ENCODE assay signal across 10 mouse cellular contexts in genomic region chr11:109302338-109302737, GRCm38 (mm10). TPM values are rescaled to one million over a fixed set of nuclear protein-coding genes. Genes with fewer than 3 reads are reported as not detected.
A peak's percentile ranks its signal among the peaks of the same experiment; 100 is the strongest.
DNase-seq lines count a peak whose midpoint lies in the region; ATAC-seq and TF ChIP-seq lines count a peak whose summit lies in the region.
"Had no signal": no experiment of that assay in that cellular context is flagged by ENCODE, and none has a peak within 500 bp of the region (broad histone marks: within the 10 kb centered on the region; RNA-seq: fewer than 3 reads in every experiment).

No protein-coding gene starts in this region.

- H3K9ac ChIP-seq in kidney, embryonic 14.5 days (ENCODE audit: low read depth, low read length) = no peak overlapping the region
- H3K9ac ChIP-seq in lung, embryonic 14.5 days = no peak overlapping the region
- H3K9ac ChIP-seq in intestine, postnatal 0 days (ENCODE audit: low read depth, low read length) = no peak overlapping the region

- 49% methylated on average over 4 of the region's 4 CpGs for WGBS in kidney, adult 2 months
- 71% methylated on average over 4 of the region's 4 CpGs for WGBS in kidney, embryonic 14.5 days
- WGBS in lung, embryonic 14.5 days = 44% methylated on average over 4 of the region's 4 CpGs
- WGBS in intestine, postnatal 0 days = 42% methylated on average over 4 of the region's 4 CpGs

- no peak for TF ChIP-seq CTCF in kidney, adult 2 months (conservative IDR thresholded peaks at IDR 0.05; ENCODE audit: insufficient read depth, insufficient read length, low read depth, low read length)
- TF ChIP-seq CTCF in lung, embryonic 14.5 days (IDR thresholded peaks at IDR 0.05; ENCODE audit: low read depth) = no peak
- no peak for TF ChIP-seq CTCF in intestine, postnatal 0 days (IDR thresholded peaks at IDR 0.05; ENCODE audit: low read depth)

- no peak overlapping the region for H3K27ac ChIP-seq in kidney, adult 2 months (ENCODE audit: insufficient read depth, low read depth, low read length)
- H3K27ac ChIP-seq in kidney, embryonic 14.5 days (ENCODE audit: low read depth, low read length) = no peak overlapping the region
- no peak overlapping the region for H3K27ac ChIP-seq in lung, embryonic 14.5 days (ENCODE audit: low read depth)
- H3K27ac ChIP-seq in intestine, postnatal 0 days (ENCODE audit: low read depth, low read length) = no peak overlapping the region

- DNase-seq in kidney, adult 2 months = peak; percentile 84
- DNase-seq in adrenal gland, adult 8-10 months = peak; percentile 31
- peak; percentile 24 to 67 for DNase-seq in gastrocnemius, postnatal 4 days (ENCODE audit: low spot score in 2 of 2)
- DNase-seq in lung, embryonic 14.5 days = peak; percentile 79
- DNase-seq in cerebellum, adult 9-10 months = no peak
- DNase-seq: layer of hippocampus, postnatal 36 days had no signal

- 0 out of 2 replicates have a peak, but pooled peaks cover 3% of the 10 kb centered on the region for H3K4me1 ChIP-seq in kidney, adult 2 months (ENCODE audit: control insufficient read depth, insufficient read depth, low read length)
- H3K4me1 ChIP-seq in kidney, embryonic 14.5 days (ENCODE audit: control insufficient read depth, insufficient read depth, low read length) = peaks cover 3% of the 10 kb centered on the region; the same call in 1 of the 2 replicates
- no peaks in the 10 kb centered on the region for H3K4me1 ChIP-seq in lung, embryonic 14.5 days (ENCODE audit: insufficient read depth)
- peaks cover 3% of the 10 kb centered on the region; the same call in 1 of the 2 replicates for H3K4me1 ChIP-seq in intestine, postnatal 0 days (replicated peaks; ENCODE audit: control insufficient read depth, insufficient read depth, low read length)

- no peak overlapping the region for H3K4me3 ChIP-seq in kidney, adult 2 months (ENCODE audit: insufficient read depth, low read depth, low read length)
- H3K4me3 ChIP-seq in kidney, embryonic 14.5 days (ENCODE audit: low read length) = no peak overlapping the region
- no peak overlapping the region for H3K4me3 ChIP-seq in lung, embryonic 14.5 days (ENCODE audit: low read depth, low read length)
- H3K4me3 ChIP-seq in intestine, postnatal 0 days (ENCODE audit: low read depth, low read length) = no peak overlapping the region
- H3K4me3 ChIP-seq: megakaryocyte, embryonic 14.5 days had no signal

- ATAC-seq in kidney, embryonic 14.5 days (ENCODE audit: low FRiP score, low TSS enrichment) = no peak
- ATAC-seq in lung, embryonic 14.5 days (ENCODE audit: insufficient read depth) = no peak
- no peak for ATAC-seq in intestine, postnatal 0 days
- no peak for ATAC-seq in erythroblast, adult 5-6 weeks (replicated peaks; ENCODE audit: low FRiP score, poor library complexity, severe bottlenecking)

- H3K4me2 ChIP-seq in kidney, embryonic 14.5 days (replicated peaks; ENCODE audit: low read depth, low read length) = no peak overlapping the region
- H3K4me2 ChIP-seq in lung, embryonic 14.5 days = no peak overlapping the region
- H3K4me2 ChIP-seq in intestine, postnatal 0 days (replicated peaks; ENCODE audit: low read depth) = no peak overlapping the region

- no peaks in the 10 kb centered on the region for H3K27me3 ChIP-seq in kidney, adult 2 months (replicated peaks; ENCODE audit: control insufficient read depth, insufficient read depth, low read length)
- H3K27me3 ChIP-seq in kidney, embryonic 14.5 days (ENCODE audit: control insufficient read depth, insufficient read depth, low read length) = no peaks in the 10 kb centered on the region
- no peaks in the 10 kb centered on the region for H3K27me3 ChIP-seq in lung, embryonic 14.5 days (ENCODE audit: insufficient read depth, low read length)
- H3K27me3 ChIP-seq in intestine, postnatal 0 days (replicated peaks; ENCODE audit: control insufficient read depth, insufficient read depth, low read length) = no peaks in the 10 kb centered on the region; the same call in 1 of the 2 replicates

- TF ChIP-seq POLR2A in kidney, adult 2 months (IDR thresholded peaks at IDR 0.05; ENCODE audit: low read depth, low read length) = no peak

- no peaks in the 10 kb centered on the region for H3K9me3 ChIP-seq in kidney, embryonic 14.5 days (ENCODE audit: control insufficient read depth, low read length)
- H3K9me3 ChIP-seq in lung, embryonic 14.5 days (ENCODE audit: low read depth, low read length) = no peaks in the 10 kb centered on the region
- H3K9me3 ChIP-seq in intestine, postnatal 0 days (ENCODE audit: control insufficient read depth) = no peaks in the 10 kb centered on the region

- no peaks in the 10 kb centered on the region for H3K36me3 ChIP-seq in kidney, adult 2 months (ENCODE audit: control insufficient read depth, insufficient read depth, low read length)
- H3K36me3 ChIP-seq in kidney, embryonic 14.5 days (ENCODE audit: control insufficient read depth, insufficient read depth, low read length) = no peaks in the 10 kb centered on the region
- no peaks in the 10 kb centered on the region for H3K36me3 ChIP-seq in lung, embryonic 14.5 days (ENCODE audit: insufficient read depth)
- H3K36me3 ChIP-seq in intestine, postnatal 0 days (ENCODE audit: control insufficient read depth, insufficient read depth) = no peaks in the 10 kb centered on the region

RNA-seq across cellular contexts. Expression of gene Rgs9, which starts 4.4 kb away (rescaled TPM):
- polyA plus RNA-seq in kidney, adult 2 months (2012; rRNA removed) = 0.86 and 1.4 TPM in 2 replicates
- 1.4 and 2.3 TPM in 2 replicates for polyA plus RNA-seq in kidney, embryonic 14.5 days (2014; fragmentation: Nextera tagmentation; extraction: Ambion mirVana)
- 1 to 10 TPM; 4.9 to 9.8 (median 7.4) TPM for total RNA-seq in adrenal gland, adult 8-10 months (2022)
- total RNA-seq in gastrocnemius, postnatal 4 days (2021) = 1 to 10 TPM; 1.8 to 1.9 TPM
- 1.4 and 1.5 TPM in 2 replicates for polyA plus RNA-seq in lung, embryonic 14.5 days (2014; fragmentation: Nextera tagmentation; extraction: Ambion mirVana)
- polyA plus RNA-seq in intestine, postnatal 0 days (2015; fragmentation: Nextera tagmentation; extraction: Ambion mirVana) = 2.6 and 2.8 TPM in 2 replicates
- total RNA-seq in erythroblast, adult 5-6 weeks (2015; ENCODE audit: low replicate concordance) = 2.1 TPM in 1 of 2 replicates, not detected in the other
- not detected in 2 replicates for total RNA-seq in erythroblast, adult 5-6 weeks (2017; ENCODE audit: low replicate concordance)
